Comparison of ENCODE assay signal across 12 mouse cellular contexts in the genomic region with DNA sequence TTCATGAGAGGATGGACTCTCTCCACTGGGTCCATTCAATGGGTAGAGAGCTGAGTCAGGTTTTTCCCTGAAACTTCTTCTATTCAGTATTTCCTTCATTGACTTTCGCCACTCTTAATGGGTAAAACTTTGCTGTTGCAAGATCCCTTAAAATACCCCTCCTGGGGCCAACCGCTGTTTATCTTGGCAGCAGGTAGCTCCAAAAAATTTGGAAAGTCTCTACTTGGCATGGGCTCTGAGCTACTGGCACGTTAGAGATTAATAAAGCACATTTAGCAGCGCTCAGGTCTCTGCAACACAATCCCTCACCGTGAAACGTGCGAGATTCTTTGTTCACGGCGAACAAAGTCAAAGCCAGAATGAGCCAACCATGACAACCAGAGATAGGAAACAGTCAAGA. TPM values are rescaled to one million over a fixed set of nuclear protein-coding genes. Genes with fewer than 3 reads are reported as not detected.
DNase-seq lines count a peak whose midpoint lies in the region; ATAC-seq and TF ChIP-seq lines count a peak whose summit lies in the region.
"Had no signal": no experiment of that assay in that cellular context is flagged by ENCODE, and none has a peak within 500 bp of the region (broad histone marks: within the 10 kb centered on the region; RNA-seq: fewer than 3 reads in every experiment).

No protein-coding gene starts in this region.

- H3K4me1 ChIP-seq in heart, embryonic 10.5 days: peaks cover 13% of the 10 kb centered on the region; the same call in 1 of the 2 replicates
- H3K4me1 ChIP-seq in forebrain, postnatal 0 days (ENCODE audit: insufficient read depth): no peaks in the 10 kb centered on the region
- peaks cover 22% of the 10 kb centered on the region for H3K4me1 ChIP-seq in lung, embryonic 15.5 days

- no peak for ATAC-seq in forebrain, postnatal 0 days
- ATAC-seq in lung, embryonic 15.5 days (ENCODE audit: borderline replicate concordance, extremely low read depth, low FRiP score, low TSS enrichment): no peak
- ATAC-seq in erythroid progenitor cell, adult 5-6 weeks (replicated peaks; ENCODE audit: low FRiP score, poor library complexity, severe bottlenecking): no peak

- no peak overlapping the region for H3K27ac ChIP-seq in heart, embryonic 10.5 days
- H3K27ac ChIP-seq in forebrain, postnatal 0 days (ENCODE audit: low read depth, low read length): no peak overlapping the region
- H3K27ac ChIP-seq in lung, embryonic 15.5 days: peak overlapping the region; percentile 58

- H3K9me3 ChIP-seq in heart, embryonic 10.5 days: no peaks in the 10 kb centered on the region
- no peaks in the 10 kb centered on the region for H3K9me3 ChIP-seq in forebrain, postnatal 0 days (ENCODE audit: low read length)
- H3K9me3 ChIP-seq in lung, embryonic 15.5 days: no peaks in the 10 kb centered on the region

- WGBS in heart, embryonic 10.5 days: 77% methylated on average over 9 of the region's 9 CpGs
- 35% methylated on average over 9 of the region's 9 CpGs for WGBS in forebrain, postnatal 0 days
- 54% methylated on average over 9 of the region's 9 CpGs for WGBS in lung, embryonic 15.5 days

- peak overlapping the region; percentile 81 for H3K4me2 ChIP-seq in forebrain, postnatal 0 days (ENCODE audit: low read depth)
- peak overlapping the region; percentile 50 for H3K4me2 ChIP-seq in lung, embryonic 15.5 days

- H3K36me3 ChIP-seq in heart, embryonic 10.5 days: no peaks in the 10 kb centered on the region
- H3K36me3 ChIP-seq in forebrain, postnatal 0 days (ENCODE audit: insufficient read depth): no peaks in the 10 kb centered on the region
- H3K36me3 ChIP-seq in lung, embryonic 15.5 days: no peaks in the 10 kb centered on the region

- peaks cover 28% of the 10 kb centered on the region for H3K27me3 ChIP-seq in heart, embryonic 10.5 days (ENCODE audit: insufficient read depth, poor library complexity, severe bottlenecking)
- H3K27me3 ChIP-seq in forebrain, postnatal 0 days (ENCODE audit: insufficient read depth, low read length): no peaks in the 10 kb centered on the region
- no peaks in the 10 kb centered on the region for H3K27me3 ChIP-seq in lung, embryonic 15.5 days

- no peak for TF ChIP-seq CTCF in forebrain, postnatal 0 days (IDR thresholded peaks at IDR 0.05; ENCODE audit: low read depth)

- H3K4me3 ChIP-seq in heart, embryonic 10.5 days: no peak overlapping the region
- H3K4me3 ChIP-seq in forebrain, postnatal 0 days (ENCODE audit: low read depth, low read length): peak overlapping the region; percentile 14; the same call in 1 of the 2 replicates
- H3K4me3 ChIP-seq in lung, embryonic 15.5 days: peak overlapping the region; percentile 35

- H3K9ac ChIP-seq in forebrain, postnatal 0 days: no peak overlapping the region
- 0 out of 2 replicates have a peak overlapping the region, but pooled peaks have one; percentile 13 for H3K9ac ChIP-seq in lung, embryonic 15.5 days

- peak; percentile 19 to 20 for DNase-seq in heart, adult 18-20 months
- no peak for DNase-seq in heart, embryonic 10.5 days (ENCODE audit: low spot score)
- peak; percentile 34 for DNase-seq in adipocyte (ENCODE audit: low spot score)
- DNase-seq in forebrain, postnatal 0 days: no peak
- DNase-seq in urinary bladder, adult 2 months (ENCODE audit: low spot score): no peak
- no peak for DNase-seq in yolk sac, embryonic 10.5 days (ENCODE audit: low spot score)
- DNase-seq: layer of hippocampus, adult 9-11 months had no signal

RNA-seq across cellular contexts. Expression of gene Nckap5, which starts 1.6 kb away (rescaled TPM):
- total RNA-seq in heart, adult 18-20 months (2021): 10 to 100 TPM in 1 of 2 experiments, 1 to 10 TPM in 1; 8.8 to 10.9 TPM
- 2.2 and 2.3 TPM in 2 replicates for polyA plus RNA-seq in heart, embryonic 10.5 days (2016; fragmentation: Nextera tagmentation; extraction: Ambion mirVana)
- total RNA-seq in forebrain, postnatal 0 days (2014; rRNA removed): 9.3 and 11.4 TPM in 2 replicates
- polyA plus RNA-seq in forebrain, postnatal 0 days (2015; fragmentation: Nextera tagmentation; extraction: Ambion mirVana): 6.9 and 10.2 TPM in 2 replicates
- 31.8 and 40.1 TPM in 2 replicates for polyA plus RNA-seq in lung, embryonic 15.5 days (2015; fragmentation: Nextera tagmentation; extraction: Ambion mirVana)
- polyA plus RNA-seq in urinary bladder, adult 2 months (2012; rRNA removed): 4.6 and 4.7 TPM in 2 replicates
- not detected in 2 replicates for total RNA-seq in erythroid progenitor cell, adult 5-6 weeks (2015; ENCODE audit: low replicate concordance)
- not detected in 2 replicates for total RNA-seq in erythroid progenitor cell, adult 5-6 weeks (2017; ENCODE audit: low replicate concordance)
- total RNA-seq: CH12.LX; common myeloid progenitor, adult 5-6 weeks; megakaryocyte, adult 5-6 weeks had no signal

Comparison
In these comparisons a context has a peak if more than half of its experiments do, and no peak if none do; other contexts are left out.
1. DNase-seq: peak in heart, adult 18-20 months (2 of 2) and adipocyte (single experiment); none in heart, embryonic 10.5 days (single experiment), forebrain, postnatal 0 days (single experiment), urinary bladder, adult 2 months (single experiment) and yolk sac, embryonic 10.5 days (single experiment).